Mouse (Mus musculus): ENCODE data around the gene Il1rl1.

Il1rl1 gene

DNA sequence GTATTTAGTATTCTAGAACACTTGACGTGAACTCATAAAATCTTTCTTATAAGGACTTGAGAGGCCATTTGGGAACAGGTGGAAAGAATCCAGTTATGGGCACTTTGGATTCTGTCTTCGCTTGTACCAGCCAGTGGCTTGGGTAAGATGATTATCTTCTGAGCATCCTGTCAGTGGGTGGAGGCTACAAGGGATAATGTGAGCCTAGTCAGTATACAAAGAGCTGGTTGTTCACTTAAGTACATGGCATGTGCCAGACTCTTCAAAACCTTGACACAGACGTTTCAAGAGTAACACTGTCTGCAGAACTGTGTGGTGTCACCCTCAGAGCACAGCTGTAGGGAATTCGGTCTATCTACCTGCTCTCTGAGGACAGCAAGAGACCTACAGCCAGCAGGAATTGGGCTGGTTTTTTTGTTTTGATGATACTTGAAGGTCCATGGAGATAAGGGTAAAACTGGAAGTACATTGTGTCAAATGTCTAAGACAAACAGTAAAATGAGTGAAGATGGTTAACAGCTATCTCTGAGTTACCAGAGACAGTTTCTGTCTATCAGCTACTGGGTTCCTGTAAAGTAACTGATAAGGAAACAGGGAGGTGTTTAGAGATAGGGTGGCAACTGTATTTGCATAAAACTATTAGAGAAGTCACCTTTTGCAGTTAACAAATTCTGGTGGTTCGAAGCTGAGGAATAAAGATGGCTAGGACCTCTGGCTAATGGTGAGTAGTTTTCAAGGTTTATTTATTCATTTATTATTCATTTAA, at the start of gene Il1rl1:
Gene Il1rl1 (plus strand): TSS at position 661 of the 766 bp plus-strand sequence.
- no peak for DNase-seq (ENCODE audit: low spot score)

GRCm38 (mm10) chr1:40380111-40380510, 49.3 kb upstream of the Il1rl1 start:
- peak; percentile 66 for DNase-seq (ENCODE audit: low spot score)

- DNase-seq (ENCODE audit: low spot score): no peak
These were observed 48.4 kb upstream of the Il1rl1 start for GRCm38 (mm10) chr1:40380990-40381389.

DNA sequence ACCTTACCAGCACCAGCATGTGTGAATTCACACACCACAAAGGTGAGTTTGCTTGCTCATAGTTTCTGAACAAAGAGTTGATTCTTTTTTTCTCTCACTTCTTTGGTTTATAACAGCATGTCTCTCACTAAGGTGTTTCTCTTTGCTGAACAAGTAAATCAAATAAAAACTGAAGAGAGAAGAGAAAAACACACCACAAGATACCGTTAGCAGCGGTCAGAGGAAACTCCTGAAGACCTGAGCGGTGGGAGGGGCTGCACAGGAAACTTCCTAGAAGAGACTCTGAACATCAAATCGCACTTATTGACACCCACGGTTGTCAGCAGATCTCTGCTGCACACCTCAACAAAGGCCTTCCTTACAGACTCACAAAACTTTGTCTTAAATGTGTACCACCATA, 46.5 kb upstream of the Il1rl1 start:
- no peak for DNase-seq (ENCODE audit: low spot score)

DNA sequence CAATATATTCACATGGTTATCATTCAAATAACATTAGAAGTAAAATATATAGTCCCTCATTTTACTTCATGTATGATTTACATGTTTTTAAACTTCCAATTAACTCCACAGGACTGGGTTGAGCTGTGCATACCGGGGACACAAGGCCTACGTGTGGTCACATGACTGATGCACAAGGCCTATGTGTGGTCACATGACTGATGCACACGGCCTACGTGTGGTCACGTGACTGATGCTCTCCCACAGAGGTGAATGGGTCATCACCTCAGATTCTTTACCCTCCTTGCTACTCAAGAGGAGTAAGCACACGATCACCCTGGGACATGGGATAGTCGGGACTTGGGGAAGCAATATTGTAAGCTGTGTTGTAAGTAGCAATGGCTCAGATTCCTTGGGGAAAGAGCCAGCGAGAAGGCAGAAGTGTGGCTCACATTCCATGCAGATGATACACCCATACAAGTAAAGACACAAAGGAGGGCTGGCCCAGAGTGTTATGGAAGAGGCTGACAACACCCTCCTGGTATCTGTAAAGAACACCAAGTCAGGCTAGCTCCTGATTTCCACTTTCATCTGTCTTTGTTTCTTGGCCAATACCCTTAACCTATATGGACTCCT, 44.3 kb upstream of the Il1rl1 start:
- DNase-seq (ENCODE audit: low spot score): no peak

DNA sequence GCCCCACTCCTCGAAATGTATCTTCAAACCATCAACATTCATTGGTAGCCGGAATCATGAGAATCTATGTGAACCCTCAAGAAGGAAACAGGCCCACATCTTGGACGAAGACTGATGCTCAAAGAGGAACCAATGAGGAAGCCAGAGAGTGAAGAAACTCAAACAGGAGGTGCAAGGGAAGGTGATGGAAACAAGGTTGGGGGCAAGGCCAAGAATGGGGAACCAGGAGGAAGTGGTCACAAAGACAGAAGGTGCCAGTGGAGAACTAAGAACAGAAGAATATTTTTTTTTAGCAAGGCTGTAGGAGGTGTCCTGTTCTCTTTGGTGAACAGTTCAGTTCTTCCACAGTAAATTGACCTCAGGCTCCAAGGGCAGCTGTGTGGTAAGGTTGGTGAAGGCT, 38.0 kb upstream of the Il1rl1 start:
- DNase-seq (ENCODE audit: low spot score): no peak

DNA sequence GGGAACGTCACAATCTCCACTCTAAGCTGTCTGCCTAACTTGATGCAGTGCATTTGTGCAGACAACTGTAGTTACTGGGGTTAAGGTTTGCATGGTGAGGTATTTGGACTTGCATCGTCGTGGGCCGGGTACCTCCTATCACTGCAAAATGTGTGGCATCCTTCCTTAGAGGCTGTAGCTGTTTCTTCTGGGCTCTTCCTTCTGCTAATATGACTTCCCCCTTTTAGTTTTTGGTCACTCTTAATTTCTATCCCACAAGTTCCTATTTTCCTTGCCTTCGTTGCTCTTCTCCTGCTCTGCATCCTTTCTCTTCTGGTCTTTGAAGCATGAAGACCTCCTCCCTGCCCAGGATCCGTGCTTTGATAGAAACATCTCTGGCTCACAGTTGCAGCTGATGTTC, 36.8 kb upstream of the Il1rl1 start:
- no peak for DNase-seq (ENCODE audit: low spot score)

- DNase-seq (ENCODE audit: low spot score): no peak
These were observed 36.2 kb upstream of the Il1rl1 start for GRCm38 (mm10) chr1:40393214-40393613.

GRCm38 (mm10) chr1:40399639-40400038, 29.7 kb upstream of the Il1rl1 start:
- DNase-seq (ENCODE audit: low spot score): no peak

DNA sequence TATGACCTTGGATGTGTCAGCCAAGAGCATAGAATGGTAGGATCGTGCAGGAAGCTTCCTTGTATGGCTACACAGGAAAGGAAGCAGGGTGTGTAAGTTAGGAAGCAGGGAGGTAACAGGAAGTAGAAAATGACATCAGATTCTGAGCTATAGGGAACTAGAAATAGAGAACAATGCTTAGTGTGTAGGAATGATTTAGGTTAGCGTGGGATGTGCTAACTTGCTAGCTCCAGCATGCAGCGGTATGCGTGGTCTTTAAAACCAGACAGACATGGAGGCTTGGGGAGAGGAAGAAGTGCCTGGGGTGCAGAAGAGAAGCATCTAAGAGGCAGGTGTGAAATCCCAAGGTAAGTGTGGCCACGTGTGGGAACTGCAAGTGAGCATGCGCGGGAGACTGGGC, 24.7 kb upstream of the Il1rl1 start:
- no peak for DNase-seq (ENCODE audit: low spot score)

DNA sequence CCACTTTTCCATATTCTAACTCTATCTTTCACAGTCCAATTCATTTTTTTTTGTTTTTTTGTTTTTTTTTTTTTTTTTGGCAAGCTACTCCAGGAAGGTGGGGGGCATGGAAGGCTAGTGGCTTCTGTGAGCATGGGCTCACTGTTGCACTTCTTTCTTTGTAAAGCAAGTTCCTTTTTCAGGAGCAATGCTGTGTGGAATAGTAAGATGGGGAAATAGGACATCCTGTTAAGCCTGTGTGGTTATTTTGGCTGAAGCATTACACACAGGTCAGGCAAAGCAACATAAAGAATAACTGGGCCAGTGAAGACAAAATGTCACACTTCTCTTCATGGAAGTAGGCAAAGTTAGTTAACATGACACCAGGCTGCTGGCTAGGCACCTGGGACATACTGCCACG, 19.5 kb upstream of the Il1rl1 start:
- DNase-seq (ENCODE audit: low spot score): no peak

GRCm38 (mm10) chr1:40413039-40413438, 16.3 kb upstream of the Il1rl1 start:
- DNase-seq (ENCODE audit: low spot score): no peak

DNA sequence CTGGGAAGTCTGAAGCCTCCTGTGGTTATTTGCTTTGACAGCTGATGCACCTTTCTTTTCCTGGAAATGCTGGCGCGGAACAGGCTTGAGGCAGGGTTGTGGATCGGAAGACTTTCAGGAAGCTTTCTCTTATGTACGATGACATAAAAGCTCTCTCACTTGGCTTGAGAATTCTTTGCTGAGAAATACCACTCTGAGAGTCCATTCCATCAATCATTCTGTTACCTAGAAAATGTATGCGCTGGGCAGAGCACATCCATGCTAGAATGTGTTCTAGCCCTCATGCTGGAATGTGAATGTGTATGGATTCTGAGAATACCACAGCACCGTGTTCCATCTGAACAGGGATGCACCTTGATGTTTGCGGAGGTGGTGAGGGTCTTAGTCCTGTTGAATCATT, 15.1 kb upstream of the Il1rl1 start:
- DNase-seq (ENCODE audit: low spot score): no peak

DNA sequence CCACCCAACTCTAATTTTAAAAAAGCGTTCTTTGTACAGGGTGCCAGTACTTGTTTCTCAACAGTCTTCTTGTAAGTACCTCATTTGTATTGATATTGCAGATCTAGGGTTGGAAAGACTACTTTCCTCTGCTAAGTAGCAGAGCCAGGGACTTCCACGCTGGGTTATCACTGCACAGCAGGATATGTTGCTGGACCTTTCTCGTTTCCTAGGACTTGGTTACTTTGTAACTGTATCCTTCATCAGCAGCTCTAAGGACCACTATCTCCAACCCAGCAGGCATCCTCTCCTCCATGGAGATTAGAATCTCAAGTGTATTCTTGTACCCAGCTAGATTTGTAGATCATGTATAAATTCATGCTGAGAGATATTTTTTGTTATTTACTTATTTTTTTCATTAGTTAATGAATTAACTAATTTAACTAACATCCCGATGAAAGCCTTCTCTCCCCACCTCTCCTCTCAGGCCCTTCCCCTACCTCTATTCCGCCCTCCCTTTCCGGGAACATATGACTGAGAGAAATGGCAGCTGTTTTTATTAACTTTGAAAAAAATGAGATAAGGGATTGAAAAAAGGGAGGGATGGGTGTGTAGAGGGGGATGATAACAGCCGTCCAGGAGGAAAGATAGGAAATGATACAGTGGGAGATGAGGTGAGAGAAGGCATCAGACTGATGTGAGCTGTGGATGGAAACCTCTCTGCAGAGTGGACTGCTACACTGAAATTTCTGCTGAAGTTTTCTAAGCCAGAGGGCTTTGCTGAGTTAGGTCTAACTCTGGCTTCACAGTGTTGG, 14.3 kb upstream of the Il1rl1 start:
- DNase-seq (ENCODE audit: low spot score): no peak

DNA sequence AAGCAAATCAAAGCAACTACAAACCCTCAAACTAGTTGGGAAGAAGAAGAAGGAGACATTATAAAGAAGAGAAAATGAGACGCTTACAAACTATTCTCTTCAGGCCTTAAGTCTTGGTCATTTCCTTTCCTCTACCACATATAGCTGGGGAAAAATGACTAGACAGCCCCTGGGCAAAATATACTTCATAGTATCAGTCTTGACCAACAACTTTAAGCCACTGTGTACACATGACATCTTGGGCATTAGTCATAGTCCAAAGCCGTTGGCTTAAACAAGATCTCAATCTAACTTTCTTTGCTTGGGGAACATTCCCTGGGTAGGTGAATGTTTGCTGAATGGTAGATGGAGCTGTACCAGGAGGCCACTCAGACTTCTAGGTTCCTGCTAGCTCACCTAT, 12.3 kb upstream of the Il1rl1 start:
- DNase-seq (ENCODE audit: low spot score): no peak

DNA sequence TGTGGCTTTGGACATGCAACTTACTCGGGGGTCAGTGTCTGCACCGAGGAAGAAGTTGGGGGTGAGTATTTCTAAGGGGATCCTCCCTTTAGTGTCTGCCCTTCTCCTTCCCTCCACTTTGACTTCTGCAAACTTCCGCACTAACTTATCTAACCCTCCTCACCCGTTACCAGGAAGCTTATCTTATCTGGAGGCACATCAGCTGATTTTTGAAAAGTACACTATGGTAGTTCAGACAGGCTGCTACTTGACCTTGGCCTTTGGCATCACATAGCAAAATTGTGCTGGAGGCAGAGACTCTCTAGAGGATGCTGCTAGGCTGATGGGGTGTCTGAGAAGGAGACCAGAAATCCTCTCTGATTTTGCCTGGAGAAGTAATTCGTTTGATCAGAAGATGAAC, 10.9 kb upstream of the Il1rl1 start:
- no peak for DNase-seq (ENCODE audit: low spot score)

GRCm38 (mm10) chr1:40423892-40424291, 5.5 kb upstream of the Il1rl1 start:
- DNase-seq (ENCODE audit: low spot score): no peak

GRCm38 (mm10) chr1:40427270-40427669, 2.1 kb upstream of the Il1rl1 start:
- no peak for DNase-seq (ENCODE audit: low spot score)

DNA sequence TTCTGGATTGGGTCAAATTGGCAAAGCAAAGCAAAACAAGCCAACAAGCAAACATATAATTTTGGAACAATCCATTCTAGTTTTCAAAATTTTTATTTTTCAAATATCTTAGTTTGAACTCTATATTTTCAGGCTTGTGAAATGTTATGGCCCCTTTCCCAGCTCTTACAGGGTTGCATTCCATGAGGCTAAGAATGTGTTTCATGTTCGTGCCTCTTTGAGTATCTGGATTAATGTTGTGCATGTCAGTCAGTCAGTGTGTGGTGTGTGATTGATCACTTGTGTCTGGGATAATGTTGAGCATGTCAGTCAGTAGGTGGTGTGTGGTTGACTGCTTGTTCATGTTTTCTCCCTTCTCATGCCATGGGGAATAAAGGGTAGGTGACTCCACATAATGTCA, 1.5 kb upstream of the Il1rl1 start:
- DNase-seq (ENCODE audit: low spot score): no peak

GRCm38 (mm10) chr1:40430143-40430834, 919 bp downstream of the Il1rl1 start:
- DNase-seq (ENCODE audit: low spot score): no peak

DNA sequence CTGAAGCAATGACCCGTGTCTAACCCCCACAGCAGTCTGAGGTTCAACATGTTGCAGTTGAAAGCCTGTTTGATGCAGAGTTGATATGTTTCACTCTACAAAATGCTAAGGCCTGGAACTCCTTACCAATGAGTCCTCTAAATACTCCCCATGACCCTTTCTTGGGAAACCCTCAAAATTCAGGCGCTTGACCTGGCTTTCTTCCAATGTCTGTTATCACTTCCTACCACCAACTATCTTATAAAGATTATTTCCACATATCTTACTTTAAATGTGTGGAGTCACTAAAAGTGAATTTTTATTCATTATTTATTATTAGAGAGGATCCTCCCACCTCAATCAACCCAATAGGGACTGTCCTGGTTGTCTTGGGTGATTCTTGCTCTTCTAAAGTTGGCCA, 2.8 kb downstream of the Il1rl1 start:
- DNase-seq (ENCODE audit: low spot score): no peak

DNA sequence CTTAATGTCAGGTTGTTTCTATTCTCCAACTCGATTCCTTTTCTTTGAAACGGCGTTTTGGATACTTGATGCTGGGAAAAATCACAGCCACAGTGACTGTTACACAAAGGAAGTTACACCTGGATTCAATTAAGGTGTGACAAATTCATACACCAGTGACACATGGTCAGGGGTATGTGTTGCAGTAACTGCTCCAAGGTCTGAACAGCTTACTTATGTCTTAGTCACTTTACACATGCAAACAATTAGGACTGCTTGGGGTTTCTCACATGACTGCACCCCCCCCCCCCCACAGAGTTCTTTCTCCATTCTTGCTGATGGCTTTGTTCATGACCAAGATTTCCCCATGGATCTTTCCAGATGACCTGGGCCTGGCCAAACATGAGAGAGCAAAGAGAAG, 6.6 kb downstream of the Il1rl1 start:
- no peak for DNase-seq (ENCODE audit: low spot score)

- no peak for DNase-seq (ENCODE audit: low spot score)
These were observed 8.0 kb downstream of the Il1rl1 start for GRCm38 (mm10) chr1:40437340-40437739.

All from retina, embryonic 14.5 days (tissue).